Mouse (Mus musculus): ENCODE data around the gene Xlr3c. TPM values are rescaled to one million over a fixed set of nuclear protein-coding genes. Genes with fewer than 3 reads are reported as not detected.
"Not testable (repeated sequence)": the region's sequence is repeated elsewhere in the genome, so short reads cannot be mapped to it uniquely, and the experiment has no call there.

Xlr3c gene
- polyA plus RNA-seq (2015; fragmentation: Nextera tagmentation; extraction: Ambion mirVana) = not detected in 2 replicates

DNA sequence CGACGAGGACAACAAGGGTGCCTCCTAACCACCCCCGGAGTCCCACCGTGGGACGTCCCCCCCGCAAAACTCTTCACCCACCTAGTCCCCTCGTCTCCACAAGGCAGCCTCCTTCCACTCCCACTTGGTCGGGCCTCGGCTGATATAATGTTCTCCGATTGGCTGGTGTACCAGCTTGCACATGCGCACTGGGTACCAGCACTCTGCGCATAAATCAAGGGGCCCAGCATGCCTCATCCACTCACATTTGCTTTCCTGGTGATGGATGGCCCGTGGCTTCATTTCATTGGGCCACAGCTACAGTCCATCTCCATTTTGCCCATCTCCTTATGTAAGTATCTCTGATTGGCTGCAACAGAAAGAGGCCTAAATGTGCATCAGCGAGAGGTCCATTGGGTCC lies at the start of gene Xlr3c:
Gene Xlr3c (minus strand): TSS at position 121 of the 400 bp plus-strand sequence.
- H3K27me3 ChIP-seq (ENCODE audit: control insufficient read depth, insufficient read depth, low read length); H3K9me3 ChIP-seq (ENCODE audit: control insufficient read depth, low read length); H3K4me1 ChIP-seq (replicated peaks; ENCODE audit: control insufficient read depth, insufficient read depth); DNase-seq (ENCODE audit: low spot score); H3K4me3 ChIP-seq (ENCODE audit: low read depth, low read length); H3K9ac ChIP-seq (ENCODE audit: low read length); H3K27ac ChIP-seq (replicated peaks); H3K4me2 ChIP-seq (replicated peaks; ENCODE audit: low read depth); ATAC-seq (ENCODE audit: low FRiP score, low TSS enrichment); H3K36me3 ChIP-seq (ENCODE audit: control insufficient read depth, insufficient read depth, low read length): not testable (repeated sequence)
- WGBS = 88% methylated on average over 14 of the region's 14 CpGs

DNA sequence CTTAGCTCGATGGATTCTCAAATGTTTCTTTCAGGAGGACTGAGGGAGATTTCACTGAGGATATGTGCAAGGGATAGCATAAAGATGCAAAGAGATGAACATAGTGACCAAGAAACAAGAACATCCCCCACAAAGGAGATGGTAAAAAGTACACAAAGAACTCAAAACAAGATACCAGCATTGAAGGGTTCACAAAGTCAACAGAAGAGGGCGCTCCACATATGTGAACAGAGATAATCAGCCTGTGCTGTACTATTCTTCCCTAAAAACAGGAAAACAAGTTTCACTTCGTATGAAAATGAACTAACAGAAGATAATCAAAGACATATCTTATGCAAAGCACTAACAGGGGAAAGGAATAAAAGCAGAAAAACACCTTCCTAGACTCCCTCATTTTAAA lies 47.3 kb upstream of the Xlr3c start:
- no peak overlapping the region for H3K27ac ChIP-seq (replicated peaks)
- no peaks in the 10 kb centered on the region for H3K27me3 ChIP-seq (ENCODE audit: control insufficient read depth, insufficient read depth, low read length)
- H3K4me2 ChIP-seq (replicated peaks; ENCODE audit: low read depth) = no peak overlapping the region
- DNase-seq (ENCODE audit: low spot score) (no peak), ATAC-seq (ENCODE audit: low FRiP score, low TSS enrichment) (no peak)
- WGBS = 30% methylated on average over 3 of the region's 3 CpGs
- no peaks in the 10 kb centered on the region for H3K9me3 ChIP-seq (ENCODE audit: control insufficient read depth, low read length)
- H3K4me1 ChIP-seq (replicated peaks; ENCODE audit: control insufficient read depth, insufficient read depth) = no peaks in the 10 kb centered on the region
- no peak overlapping the region for H3K9ac ChIP-seq (ENCODE audit: low read length)
- H3K36me3 ChIP-seq (ENCODE audit: control insufficient read depth, insufficient read depth, low read length) = no peaks in the 10 kb centered on the region
- H3K4me3 ChIP-seq (ENCODE audit: low read depth, low read length) = no peak overlapping the region
- TF ChIP-seq CTCF (IDR thresholded peaks at IDR 0.05; ENCODE audit: low read depth) (peak; percentile 71), EP300 (optimal IDR thresholded peaks at IDR 0.05) (no peak)

DNA sequence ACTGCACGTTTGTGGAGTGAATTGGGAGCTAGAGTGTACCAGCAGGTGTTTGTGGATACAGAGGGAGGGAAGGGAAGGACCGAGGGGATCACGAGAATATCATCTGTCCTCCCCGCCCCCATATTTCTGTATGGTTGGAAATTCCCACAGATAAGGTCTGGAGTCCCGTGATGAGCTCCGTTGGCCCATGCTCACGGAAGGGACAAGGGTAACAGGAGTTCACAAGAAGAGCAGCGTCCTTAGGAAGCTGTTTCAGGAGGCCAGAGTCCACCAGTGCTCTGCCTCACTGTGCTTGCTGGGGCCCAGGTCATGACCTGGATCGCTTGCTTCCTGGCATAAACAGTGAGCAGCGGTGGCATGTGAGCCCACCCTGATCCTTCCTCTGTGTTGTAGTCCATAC lies 30.6 kb upstream of the Xlr3c start:
- not testable (repeated sequence) for H3K9me3 ChIP-seq (ENCODE audit: control insufficient read depth, low read length); DNase-seq (ENCODE audit: low spot score); H3K36me3 ChIP-seq (ENCODE audit: control insufficient read depth, insufficient read depth, low read length); H3K27ac ChIP-seq (replicated peaks); H3K4me2 ChIP-seq (replicated peaks; ENCODE audit: low read depth); H3K27me3 ChIP-seq (ENCODE audit: control insufficient read depth, insufficient read depth, low read length); H3K4me1 ChIP-seq (replicated peaks; ENCODE audit: control insufficient read depth, insufficient read depth); H3K9ac ChIP-seq (ENCODE audit: low read length); ATAC-seq (ENCODE audit: low FRiP score, low TSS enrichment); H3K4me3 ChIP-seq (ENCODE audit: low read depth, low read length)
- 52% methylated on average over 7 of the region's 10 CpGs for WGBS

DNA sequence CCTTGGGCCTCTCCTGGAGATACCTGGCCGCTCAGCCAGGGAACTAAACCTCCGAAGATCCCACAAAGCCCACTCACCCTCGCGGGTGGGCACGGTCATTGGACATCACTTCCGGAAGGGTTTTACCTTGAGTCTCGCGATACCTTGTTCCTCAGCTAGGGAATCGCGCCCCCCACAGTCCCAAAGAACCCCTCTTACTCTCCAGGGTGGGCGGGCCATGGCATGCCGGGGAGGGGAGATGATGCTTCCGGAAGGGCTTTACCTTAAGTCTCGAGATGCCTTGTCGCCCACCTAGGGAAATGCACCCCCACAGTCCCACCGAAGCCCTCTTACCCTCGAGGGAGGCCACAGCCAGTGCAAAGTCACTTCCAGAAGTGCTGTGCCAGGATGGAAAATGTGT lies 27.7 kb upstream of the Xlr3c start, which contains the start of the genes Xlr5a and Xlr5c:
Gene Xlr5a (minus strand): TSS at position 101 of the 400 bp plus-strand sequence.
Gene Xlr5c (minus strand): TSS at position 101 of the 400 bp plus-strand sequence.
- not testable (repeated sequence) for H3K9ac ChIP-seq (ENCODE audit: low read length); ATAC-seq (ENCODE audit: low FRiP score, low TSS enrichment); DNase-seq (ENCODE audit: low spot score); H3K27ac ChIP-seq (replicated peaks); H3K4me3 ChIP-seq (ENCODE audit: low read depth, low read length); H3K27me3 ChIP-seq (ENCODE audit: control insufficient read depth, insufficient read depth, low read length); H3K36me3 ChIP-seq (ENCODE audit: control insufficient read depth, insufficient read depth, low read length); H3K4me2 ChIP-seq (replicated peaks; ENCODE audit: low read depth); H3K4me1 ChIP-seq (replicated peaks; ENCODE audit: control insufficient read depth, insufficient read depth); H3K9me3 ChIP-seq (ENCODE audit: control insufficient read depth, low read length)
- WGBS = 92% methylated on average over 12 of the region's 17 CpGs

DNA sequence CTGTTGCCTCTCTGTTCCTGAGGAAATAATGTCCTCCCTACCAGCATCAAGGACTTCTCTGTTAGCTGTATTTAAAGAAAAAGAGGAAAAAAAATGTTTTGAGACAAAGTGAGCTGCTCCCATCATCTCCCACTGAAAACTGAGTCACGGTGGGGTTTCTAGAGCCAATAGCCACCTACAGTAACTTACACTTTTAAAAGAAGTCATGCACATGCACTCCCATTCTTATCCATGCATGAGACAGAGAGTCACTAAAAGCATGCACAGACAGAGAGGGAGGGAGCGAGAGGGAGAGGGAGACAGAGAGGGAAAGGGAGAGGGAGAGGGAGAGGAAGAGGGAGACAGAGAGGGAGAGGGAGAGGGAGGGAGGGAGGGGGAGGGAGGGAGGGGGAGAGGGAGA lies 2.8 kb downstream of the Xlr3c start:
- H3K9ac ChIP-seq (ENCODE audit: low read length); H3K27ac ChIP-seq (replicated peaks); H3K9me3 ChIP-seq (ENCODE audit: control insufficient read depth, low read length); H3K36me3 ChIP-seq (ENCODE audit: control insufficient read depth, insufficient read depth, low read length); DNase-seq (ENCODE audit: low spot score); H3K27me3 ChIP-seq (ENCODE audit: control insufficient read depth, insufficient read depth, low read length); ATAC-seq (ENCODE audit: low FRiP score, low TSS enrichment); H3K4me2 ChIP-seq (replicated peaks; ENCODE audit: low read depth); H3K4me3 ChIP-seq (ENCODE audit: low read depth, low read length); H3K4me1 ChIP-seq (replicated peaks; ENCODE audit: control insufficient read depth, insufficient read depth): not testable (repeated sequence)
- 76% methylated on average over 1 of the region's 2 CpGs for WGBS

DNA sequence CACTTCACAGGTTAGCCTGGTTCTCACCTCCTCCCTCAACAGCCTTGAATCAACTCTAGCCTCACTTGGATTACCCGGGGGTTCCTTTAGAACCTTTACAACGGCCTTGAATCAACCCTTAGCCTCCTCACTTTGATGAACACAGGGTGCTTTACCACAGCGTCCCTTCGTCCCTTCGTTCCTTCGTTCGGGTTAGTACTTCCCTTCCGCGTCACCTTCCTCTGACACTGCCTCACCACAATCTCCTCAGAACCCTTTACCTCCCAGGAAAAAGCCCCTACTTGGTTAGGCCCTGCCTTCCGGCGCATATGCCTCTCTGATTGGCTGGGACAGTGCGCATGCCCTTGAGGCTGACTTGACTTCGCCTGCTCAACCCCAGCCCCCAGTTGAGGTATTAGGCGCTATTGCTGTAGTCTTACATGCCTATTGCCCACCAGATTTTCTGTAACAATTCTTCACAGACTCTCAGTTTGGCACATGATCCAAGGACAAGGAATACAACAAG lies 22.3 kb downstream of the Xlr3c start, which contains the start of gene Xlr4c:
Gene Xlr4c (minus strand): TSS at position 310 of the 505 bp plus-strand sequence.
- H3K9me3 ChIP-seq (ENCODE audit: control insufficient read depth, low read length); H3K27ac ChIP-seq (replicated peaks); H3K4me3 ChIP-seq (ENCODE audit: low read depth, low read length); DNase-seq (ENCODE audit: low spot score); H3K4me2 ChIP-seq (replicated peaks; ENCODE audit: low read depth); ATAC-seq (ENCODE audit: low FRiP score, low TSS enrichment); H3K9ac ChIP-seq (ENCODE audit: low read length); H3K36me3 ChIP-seq (ENCODE audit: control insufficient read depth, insufficient read depth, low read length); H3K4me1 ChIP-seq (replicated peaks; ENCODE audit: control insufficient read depth, insufficient read depth); H3K27me3 ChIP-seq (ENCODE audit: control insufficient read depth, insufficient read depth, low read length): not testable (repeated sequence)
- WGBS = 87% methylated on average over 9 of the region's 14 CpGs
